Mouse (Mus musculus): Measurements from ENCODE around the gene Tmem81. TPM values are rescaled to one million over a fixed set of nuclear protein-coding genes. Genes with fewer than 3 reads are reported as not detected.
A peak's percentile ranks its signal among the peaks of the same experiment; 100 is the strongest.

Tmem81 gene
- total RNA-seq, 2 experiments from 2014 or later: 2.2 to 2.9 TPM

- no peak for DNase-seq
- intact Hi-C loops (cut with DNase I): no loop called here
These were observed 10.7 kb downstream of the Tmem81 start for GRCm38 (mm10) chr1:132516776-132517175.

DNA sequence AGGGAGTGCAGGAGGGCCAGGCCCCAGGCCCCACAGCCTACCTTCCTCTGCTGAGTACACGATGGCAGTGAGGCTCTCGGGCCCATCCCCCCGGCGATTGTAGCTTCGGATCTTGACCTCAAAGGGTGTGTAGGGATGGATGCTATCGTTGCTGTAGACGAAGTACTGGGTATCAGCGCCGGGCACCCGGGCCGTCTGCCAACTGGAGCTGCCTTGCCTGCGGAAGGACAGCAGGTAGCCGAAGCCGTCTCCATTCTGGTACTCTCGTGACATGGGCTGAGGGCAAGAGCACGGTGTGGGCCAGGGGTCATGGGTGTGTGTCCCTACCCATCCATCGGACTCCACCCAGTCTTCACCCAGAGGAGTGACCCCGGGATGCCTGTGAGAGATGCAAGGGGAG lies 12.6 kb downstream of the Tmem81 start:
- peak; percentile 61 for DNase-seq
- intact Hi-C loops (cut with DNase I): no loop called here

DNA sequence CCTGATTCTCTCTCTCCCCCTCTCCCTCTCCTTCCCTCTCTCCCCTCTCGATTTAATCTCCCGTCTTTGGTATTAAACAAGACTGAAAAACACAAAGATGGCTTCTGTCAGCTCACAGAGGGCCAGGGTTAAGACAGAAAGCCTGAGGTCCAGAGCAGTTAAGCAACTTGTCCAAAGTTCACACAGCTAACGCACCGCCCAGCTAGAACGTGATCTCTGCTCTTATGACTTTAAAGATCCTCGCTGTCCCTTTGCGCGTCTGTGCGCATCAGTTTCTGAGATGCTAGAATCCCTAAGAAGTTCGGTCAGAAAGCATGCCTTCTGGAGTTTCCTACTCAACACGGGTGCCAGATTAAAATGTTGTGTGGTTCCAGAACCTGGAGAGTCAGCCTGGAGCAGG lies 13.7 kb downstream of the Tmem81 start:
- no peak for DNase-seq
- intact Hi-C loops (cut with DNase I): loop anchor here (10.0 kb wide), 1 partner anchor 225 kb away; the partner anchor contains the start of gene Nfasc

- intact Hi-C loops (cut with DNase I): loop anchor here (10.0 kb wide), 1 partner anchor 224 kb away; the partner anchor contains the start of gene Nfasc
- DNase-seq: peak; percentile 54
These were observed 14.7 kb downstream of the Tmem81 start for GRCm38 (mm10) chr1:132520764-132521163.

- intact Hi-C loops (cut with DNase I): loop anchor here (10.0 kb wide), 1 partner anchor 222 kb away; the partner anchor contains the start of gene Nfasc
- DNase-seq: peak; percentile 89
These were observed 17.0 kb downstream of the Tmem81 start for GRCm38 (mm10) chr1:132523048-132523447.

DNA sequence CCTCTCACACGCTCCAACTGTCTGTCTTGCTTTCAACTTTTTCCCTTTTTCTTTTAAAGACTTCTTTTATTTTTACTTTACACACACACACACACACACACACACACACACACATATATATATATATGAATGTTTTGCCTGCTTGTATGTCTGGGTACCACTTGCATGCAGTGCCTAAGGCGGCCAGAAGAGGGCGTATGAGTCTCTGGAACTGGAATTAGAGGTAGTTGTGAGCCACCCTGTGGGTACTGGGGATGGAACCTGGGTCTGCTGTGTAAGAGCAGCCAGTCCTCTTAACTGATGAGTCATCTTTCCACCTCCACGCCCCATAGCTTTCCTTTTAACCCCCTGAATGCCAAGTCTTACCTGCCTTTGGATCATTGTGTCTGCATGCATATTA lies 17.9 kb downstream of the Tmem81 start:
- intact Hi-C loops (cut with DNase I): loop anchor here (10.0 kb wide), 1 partner anchor 221 kb away; the partner anchor contains the start of gene Nfasc
- DNase-seq: no peak

DNA sequence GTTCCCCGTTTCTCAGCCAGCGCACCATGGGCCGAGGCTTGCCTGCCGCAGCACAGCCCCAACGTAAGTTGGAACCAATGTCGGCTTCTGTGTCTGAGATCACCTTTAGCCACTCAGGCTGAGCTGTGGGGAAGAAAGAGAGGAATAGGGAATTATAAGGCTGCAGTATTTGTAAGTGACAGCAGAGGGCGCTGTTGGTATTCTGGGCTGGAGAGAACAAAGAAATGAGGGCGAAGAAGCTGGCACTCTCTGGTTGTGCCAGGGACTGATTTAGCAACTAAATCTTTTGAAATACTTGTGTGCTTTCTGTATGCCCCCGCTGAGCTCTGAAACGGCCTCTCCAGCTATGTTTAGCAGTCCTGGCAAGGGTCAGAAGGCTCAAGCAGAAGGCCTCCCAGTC lies 19.8 kb downstream of the Tmem81 start:
- peak; percentile 79 for DNase-seq
- intact Hi-C loops (cut with DNase I): loop anchor here (5.0 to 10.0 kb wide), 2 partner anchors 71 to 219 kb away; partner anchors contain the start of gene Nfasc

GRCm38 (mm10) chr1:132528071-132528470 lies 22.0 kb downstream of the Tmem81 start:
- intact Hi-C loops (cut with DNase I): loop anchor here (5.0 to 10.0 kb wide), 2 partner anchors 69 to 217 kb away; partner anchors contain the start of gene Nfasc
- no peak for DNase-seq

GRCm38 (mm10) chr1:132528647-132529334 lies 22.8 kb downstream of the Tmem81 start:
- DNase-seq: no peak
- intact Hi-C loops (cut with DNase I): loop anchor here (5.0 to 10.0 kb wide), 2 partner anchors 69 to 216 kb away; partner anchors contain the start of gene Nfasc

GRCm38 (mm10) chr1:132530631-132531191 lies 24.7 kb downstream of the Tmem81 start:
- peak; percentile 76 for DNase-seq
- intact Hi-C loops (cut with DNase I): no loop called here

DNA sequence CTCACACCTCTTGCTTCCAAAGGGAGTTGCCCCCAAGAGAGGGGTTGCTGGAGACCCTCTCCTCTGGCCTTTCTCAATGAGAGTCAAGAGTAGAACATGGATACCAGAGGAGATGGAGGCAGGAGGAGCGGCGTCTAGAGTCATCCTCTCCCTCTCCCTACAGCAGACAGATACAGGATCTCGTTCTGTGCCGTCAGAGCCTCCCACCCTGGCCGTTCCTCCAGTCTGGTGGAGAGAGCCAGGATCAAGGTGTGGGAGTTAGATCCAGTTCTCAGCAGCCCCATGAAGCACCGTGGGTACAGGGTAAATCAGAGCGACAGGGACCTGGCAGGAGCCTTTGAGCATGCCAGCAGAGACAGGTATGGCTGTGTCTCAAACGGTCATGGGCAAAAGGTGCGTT lies 26.5 kb downstream of the Tmem81 start:
- no peak for DNase-seq
- intact Hi-C loops (cut with DNase I): no loop called here

DNA sequence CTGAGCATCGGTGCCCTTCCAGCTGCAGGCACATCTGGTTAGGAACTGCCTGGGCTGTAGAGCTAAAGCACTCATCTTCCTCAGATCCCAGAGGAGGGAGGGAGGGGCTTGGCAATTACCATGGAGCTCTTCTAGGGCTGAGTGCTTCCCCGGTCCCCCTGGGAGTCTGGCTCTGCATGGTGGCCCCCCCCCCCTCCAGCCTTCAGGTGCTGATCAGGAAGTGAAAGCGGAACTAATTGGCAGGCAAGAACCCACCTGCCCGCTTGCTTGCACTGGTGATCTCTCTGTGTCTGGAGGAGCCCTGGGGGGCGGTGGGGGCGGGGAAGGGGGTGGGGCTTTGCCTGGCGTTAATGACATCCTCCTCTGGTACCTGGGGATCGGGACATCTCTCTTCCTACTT lies 27.8 kb downstream of the Tmem81 start:
- DNase-seq: no peak
- intact Hi-C loops (cut with DNase I): no loop called here

DNA sequence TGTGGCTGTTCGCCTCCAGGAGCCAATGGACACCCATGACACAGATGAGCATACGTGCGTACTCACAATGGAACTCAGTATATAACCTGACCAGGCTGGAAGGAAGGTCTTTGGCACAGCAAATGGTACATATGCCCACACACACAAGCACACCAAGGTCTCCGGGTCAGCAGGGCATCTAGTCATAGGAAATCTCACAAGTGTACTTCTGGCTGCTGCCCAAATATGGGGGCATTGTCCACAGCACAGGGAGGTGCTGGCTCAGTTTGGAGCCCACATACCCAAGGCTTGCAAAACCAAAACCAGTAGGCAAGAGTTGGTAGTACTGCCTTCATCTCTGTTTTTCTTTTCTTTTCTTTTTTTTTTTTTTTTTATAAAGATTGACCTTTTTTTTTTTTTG lies 29.5 kb downstream of the Tmem81 start:
- intact Hi-C loops (cut with DNase I): no loop called here
- no peak for DNase-seq

DNA sequence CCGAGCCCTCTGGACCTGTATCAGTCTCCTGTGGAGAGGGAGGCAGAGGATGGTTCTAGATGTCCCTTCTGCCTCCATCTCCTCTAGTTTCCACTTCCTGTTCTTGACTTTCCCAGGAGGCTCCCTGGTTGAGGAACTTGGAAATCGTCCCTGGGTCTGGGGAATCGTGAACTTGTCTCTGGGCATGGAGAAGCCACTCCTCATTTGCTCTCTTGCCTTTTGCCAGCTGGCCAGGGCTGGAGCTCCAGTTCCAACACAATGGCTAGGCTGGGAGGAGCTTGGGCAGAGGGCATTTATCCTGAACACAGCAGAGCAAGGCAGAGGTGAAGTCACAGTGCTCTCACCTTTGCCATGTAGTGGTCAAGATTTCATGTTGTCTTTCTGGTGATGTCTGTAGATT lies 30.4 kb downstream of the Tmem81 start:
- DNase-seq: no peak
- intact Hi-C loops (cut with DNase I): no loop called here

- peak; percentile 83 for DNase-seq
- intact Hi-C loops (cut with DNase I): no loop called here
These were observed 31.7 kb downstream of the Tmem81 start for GRCm38 (mm10) chr1:132537736-132538135.

- DNase-seq: no peak
- intact Hi-C loops (cut with DNase I): no loop called here
These were observed 34.7 kb downstream of the Tmem81 start for GRCm38 (mm10) chr1:132540701-132541100.

DNA sequence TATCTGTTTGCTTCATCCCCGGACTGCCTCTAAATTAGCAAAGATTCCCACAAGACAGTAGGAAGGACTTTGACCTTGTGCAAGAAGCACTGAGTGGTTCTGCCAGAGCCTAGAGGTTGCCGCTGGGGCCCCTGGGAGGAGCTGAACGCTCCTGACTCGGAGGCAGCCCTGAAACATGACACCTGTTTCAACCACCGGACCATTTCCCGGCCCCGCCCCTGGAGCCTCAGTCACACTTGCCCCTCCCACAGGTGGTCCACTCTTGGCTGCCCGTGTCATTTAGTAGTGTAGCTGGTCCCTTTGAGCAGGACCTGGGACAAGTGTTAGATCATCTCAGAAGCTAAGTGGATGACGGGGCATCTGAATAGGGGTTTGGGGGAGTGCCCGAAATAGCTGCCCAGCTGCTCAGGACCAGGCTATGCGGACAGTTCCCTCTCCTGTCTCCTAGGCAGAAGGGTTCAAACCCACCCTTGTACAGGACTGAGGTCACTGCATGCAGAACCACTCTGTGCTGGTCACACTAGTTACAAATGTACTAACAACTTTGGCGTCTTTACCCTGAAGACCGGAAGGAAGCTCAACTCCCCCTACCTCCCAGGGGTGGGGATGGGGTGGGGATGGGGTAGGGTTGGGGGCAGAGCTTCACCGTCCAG lies 35.3 kb downstream of the Tmem81 start:
- intact Hi-C loops (cut with DNase I): no loop called here
- DNase-seq: no peak

DNA sequence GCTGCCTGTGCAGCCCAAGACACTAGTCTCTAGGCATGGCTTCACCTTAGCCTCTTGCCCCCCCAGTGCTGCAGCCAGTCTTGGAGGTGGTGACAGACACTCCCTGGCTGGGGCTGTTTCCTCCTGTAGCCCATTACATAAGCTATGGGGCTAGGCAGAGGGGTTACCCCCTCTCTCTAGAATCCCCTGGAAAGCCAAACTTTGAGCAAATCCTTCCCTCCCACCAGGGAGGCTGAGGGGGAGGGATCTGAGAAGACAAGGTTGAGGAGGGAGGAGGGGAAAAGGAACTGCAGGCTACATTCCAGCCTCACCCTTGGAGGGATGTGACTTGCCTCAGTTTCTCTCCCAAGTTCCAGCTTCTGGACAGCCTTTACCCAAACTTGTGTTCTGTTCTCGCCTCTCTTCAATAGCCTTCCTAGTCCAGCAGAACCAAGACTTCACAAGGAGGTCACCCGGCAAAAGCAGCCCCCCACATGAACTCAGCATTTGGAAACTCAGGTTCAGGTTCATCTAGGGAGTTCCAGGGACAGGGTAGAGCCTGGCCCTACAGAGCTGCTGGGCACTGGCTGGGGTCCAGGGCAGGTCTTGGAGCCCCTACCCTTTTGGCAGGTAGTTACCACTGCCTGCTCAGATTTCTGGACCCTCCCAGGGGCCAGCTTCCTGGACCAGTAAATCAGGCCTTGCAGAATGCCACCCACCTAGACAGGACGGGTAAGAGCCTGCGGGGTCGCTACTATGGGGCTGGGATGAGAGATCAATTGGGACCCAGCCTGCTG lies 36.0 kb downstream of the Tmem81 start:
- intact Hi-C loops (cut with DNase I): no loop called here
- no peak for DNase-seq

GRCm38 (mm10) chr1:132542762-132543306 lies 36.8 kb downstream of the Tmem81 start, which contains the start of gene Cntn2:
Gene Cntn2 (minus strand): TSS chr1:132543256.
- peak; percentile 87 for DNase-seq
- intact Hi-C loops (cut with DNase I): no loop called here

- no peak for DNase-seq
- intact Hi-C loops (cut with DNase I): no loop called here
These were observed 37.8 kb downstream of the Tmem81 start for GRCm38 (mm10) chr1:132543789-132544188.
